Mouse (Mus musculus): ENCODE data around the gene Calm2. TPM values are rescaled to one million over a fixed set of nuclear protein-coding genes. Genes with fewer than 3 reads are reported as not detected.
A peak's percentile ranks its signal among the peaks of the same experiment; 100 is the strongest.

Calm2 gene
- polyA plus RNA-seq, 1 experiment from 2014 or later: 1,326 TPM

GRCm38 (mm10) chr17:87475356-87475755 lies 28.6 kb upstream of the Calm2 start:
- peak; percentile 70 for DNase-seq (ENCODE audit: low spot score, missing footprints)
- no peak overlapping the region for H3K4me3 ChIP-seq (ENCODE audit: low read depth, low read length)
- no peak overlapping the region for H3K27ac ChIP-seq (ENCODE audit: low read depth, low read length)
- no peaks in the 10 kb centered on the region for H3K36me3 ChIP-seq (ENCODE audit: control insufficient read depth, insufficient read depth, low read length)
- H3K4me1 ChIP-seq (ENCODE audit: control insufficient read depth, insufficient read depth, low read length): peaks cover 15% of the 10 kb centered on the region; the same call in 1 of the 2 replicates
- H3K4me2 ChIP-seq: no peak overlapping the region
- H3K9me3 ChIP-seq (ENCODE audit: control insufficient read depth, low read length): no peaks in the 10 kb centered on the region
- 65% methylated on average over 8 of the region's 8 CpGs for WGBS
- ATAC-seq (ENCODE audit: low FRiP score): no peak
- no peak overlapping the region for H3K9ac ChIP-seq (ENCODE audit: low read length)
- peaks cover 10% of the 10 kb centered on the region for H3K27me3 ChIP-seq (ENCODE audit: control insufficient read depth, insufficient read depth, low read length)

GRCm38 (mm10) chr17:87474501-87474795 lies 27.7 kb upstream of the Calm2 start:
- Histone ChIP-seq H3K4me2 (peak overlapping the region; percentile 66), H3K9me3 (ENCODE audit: control insufficient read depth, low read length) (no peaks in the 10 kb centered on the region), H3K4me1 (ENCODE audit: control insufficient read depth, insufficient read depth, low read length) (peaks cover 15% of the 10 kb centered on the region; the same call in 1 of the 2 replicates), H3K27me3 (ENCODE audit: control insufficient read depth, insufficient read depth, low read length) (peaks cover 10% of the 10 kb centered on the region), H3K36me3 (ENCODE audit: control insufficient read depth, insufficient read depth, low read length) (no peaks in the 10 kb centered on the region), H3K4me3 (ENCODE audit: low read depth, low read length) (peak overlapping the region; percentile 33), H3K27ac (ENCODE audit: low read depth, low read length) (no peak overlapping the region), H3K9ac (ENCODE audit: low read length) (peak overlapping the region; percentile 54)
- DNase-seq (ENCODE audit: low spot score, missing footprints): no peak
- no peak for ATAC-seq (ENCODE audit: low FRiP score)
- WGBS: 1% methylated on average over 7 of the region's 7 CpGs

DNA sequence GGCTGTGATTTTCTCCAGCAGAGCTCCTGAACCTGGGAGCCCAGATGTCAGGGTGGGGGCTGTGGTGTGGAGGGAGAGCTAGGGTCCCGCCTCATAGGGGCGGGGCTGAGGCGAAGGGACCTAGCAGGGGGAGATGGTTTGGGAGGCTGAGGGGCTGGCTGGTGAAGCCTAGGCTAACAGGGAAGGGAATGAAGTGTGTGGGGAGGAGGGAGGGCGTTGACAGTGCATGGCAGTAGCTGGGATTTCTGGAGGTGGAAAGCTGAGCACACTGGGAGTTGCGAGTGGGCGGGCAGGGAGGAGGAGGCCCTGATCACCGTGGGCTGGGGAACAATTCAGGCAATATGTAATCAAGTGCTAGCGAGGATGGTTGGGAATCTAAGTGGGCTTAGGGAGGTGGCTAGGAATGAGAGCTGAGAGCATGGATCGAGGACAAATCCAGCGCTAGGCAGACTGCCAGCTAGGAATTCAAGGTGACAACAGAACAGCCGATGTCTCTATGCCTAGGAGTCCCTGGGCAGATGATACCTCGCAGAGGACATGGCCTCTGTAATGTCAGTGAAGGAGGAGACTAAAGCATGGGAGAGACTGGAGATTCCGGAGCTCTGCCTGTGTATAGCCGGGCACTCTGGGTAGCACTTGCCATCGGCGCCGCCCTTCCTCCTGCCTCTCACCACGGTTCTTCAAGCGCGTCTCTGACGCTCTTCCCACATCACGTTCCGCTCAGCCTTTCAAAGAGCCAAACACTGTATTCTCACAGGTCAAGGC lies 27.2 kb upstream of the Calm2 start:
- no peaks in the 10 kb centered on the region for H3K36me3 ChIP-seq (ENCODE audit: control insufficient read depth, insufficient read depth, low read length)
- H3K4me2 ChIP-seq: peak overlapping the region; percentile 66
- H3K9me3 ChIP-seq (ENCODE audit: control insufficient read depth, low read length): no peaks in the 10 kb centered on the region
- peak overlapping the region; percentile 33 for H3K4me3 ChIP-seq (ENCODE audit: low read depth, low read length)
- peaks cover 10% of the 10 kb centered on the region for H3K27me3 ChIP-seq (ENCODE audit: control insufficient read depth, insufficient read depth, low read length)
- 2% methylated on average over 23 of the region's 23 CpGs for WGBS
- H3K9ac ChIP-seq (ENCODE audit: low read length): peak overlapping the region; percentile 54
- DNase-seq (ENCODE audit: low spot score, missing footprints): peak; percentile 95
- H3K4me1 ChIP-seq (ENCODE audit: control insufficient read depth, insufficient read depth, low read length): peaks cover 15% of the 10 kb centered on the region; the same call in 1 of the 2 replicates
- no peak overlapping the region for H3K27ac ChIP-seq (ENCODE audit: low read depth, low read length)
- peak; percentile 84 for ATAC-seq (ENCODE audit: low FRiP score)

DNA sequence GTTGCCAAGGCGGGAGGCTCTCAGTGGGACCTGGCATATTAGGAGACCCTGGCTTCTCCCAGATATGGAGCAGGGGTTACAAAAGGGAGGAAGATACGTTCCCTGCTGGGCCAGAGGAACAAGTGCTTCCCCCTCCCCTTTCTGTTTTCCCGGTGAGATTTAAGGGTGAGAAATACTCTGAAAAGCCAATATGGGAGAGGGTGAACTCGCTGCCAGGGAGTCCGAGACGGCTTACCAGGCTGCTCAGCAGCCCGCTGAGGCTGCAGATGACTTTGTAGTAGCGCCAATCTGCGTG lies 26.7 kb upstream of the Calm2 start:
- peaks cover 10% of the 10 kb centered on the region for H3K27me3 ChIP-seq (ENCODE audit: control insufficient read depth, insufficient read depth, low read length)
- peak overlapping the region; percentile 33; the same call in 1 of the 2 replicates for H3K4me3 ChIP-seq (ENCODE audit: low read depth, low read length)
- WGBS: 7% methylated on average over 9 of the region's 9 CpGs
- no peak for DNase-seq (ENCODE audit: low spot score, missing footprints)
- H3K27ac ChIP-seq (ENCODE audit: low read depth, low read length): no peak overlapping the region
- H3K9me3 ChIP-seq (ENCODE audit: control insufficient read depth, low read length): no peaks in the 10 kb centered on the region
- peak overlapping the region; percentile 66 for H3K4me2 ChIP-seq
- peaks cover 15% of the 10 kb centered on the region; the same call in 1 of the 2 replicates for H3K4me1 ChIP-seq (ENCODE audit: control insufficient read depth, insufficient read depth, low read length)
- peak overlapping the region; percentile 54 for H3K9ac ChIP-seq (ENCODE audit: low read length)
- H3K36me3 ChIP-seq (ENCODE audit: control insufficient read depth, insufficient read depth, low read length): no peaks in the 10 kb centered on the region
- ATAC-seq (ENCODE audit: low FRiP score): no peak

- ATAC-seq (ENCODE audit: low FRiP score) (no peak), DNase-seq (ENCODE audit: low spot score, missing footprints) (peak; percentile 82)
- H3K27me3 ChIP-seq (ENCODE audit: control insufficient read depth, insufficient read depth, low read length): peaks cover 10% of the 10 kb centered on the region
- H3K4me1 ChIP-seq (ENCODE audit: control insufficient read depth, insufficient read depth, low read length): peaks cover 15% of the 10 kb centered on the region; the same call in 1 of the 2 replicates
- no peak overlapping the region for H3K4me3 ChIP-seq (ENCODE audit: low read depth, low read length)
- no peak overlapping the region for H3K4me2 ChIP-seq
- no peaks in the 10 kb centered on the region for H3K36me3 ChIP-seq (ENCODE audit: control insufficient read depth, insufficient read depth, low read length)
- H3K9me3 ChIP-seq (ENCODE audit: control insufficient read depth, low read length): no peaks in the 10 kb centered on the region
- H3K27ac ChIP-seq (ENCODE audit: low read depth, low read length): no peak overlapping the region
- 59% methylated on average over 10 of the region's 10 CpGs for WGBS
- H3K9ac ChIP-seq (ENCODE audit: low read length): no peak overlapping the region
Measured at GRCm38 (mm10) chr17:87472879-87473278, 26.1 kb upstream of the Calm2 start.

DNA sequence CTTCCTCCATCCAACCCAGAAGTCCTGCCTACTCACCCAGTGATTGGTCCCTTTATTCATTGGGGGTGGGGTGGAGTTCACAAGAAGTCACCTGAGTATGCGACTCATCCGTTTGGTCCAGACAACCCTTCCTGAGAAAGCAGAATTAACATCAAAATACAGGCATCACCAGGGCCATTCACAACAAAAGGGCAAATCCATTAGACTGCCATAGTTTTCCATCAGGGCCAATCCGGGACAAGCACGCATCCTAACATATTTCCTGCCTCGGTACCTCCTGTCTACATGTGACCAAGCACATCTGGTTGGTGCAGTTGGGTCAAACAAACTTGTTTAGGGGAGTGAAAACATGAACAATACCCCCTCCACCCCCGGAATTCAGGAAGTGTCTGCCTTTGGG lies 24.9 kb upstream of the Calm2 start:
- H3K4me2 ChIP-seq: no peak overlapping the region
- H3K9ac ChIP-seq (ENCODE audit: low read length): no peak overlapping the region
- no peak overlapping the region for H3K4me3 ChIP-seq (ENCODE audit: low read depth, low read length)
- WGBS: 69% methylated on average over 6 of the region's 6 CpGs
- no peaks in the 10 kb centered on the region for H3K9me3 ChIP-seq (ENCODE audit: control insufficient read depth, low read length)
- ATAC-seq (ENCODE audit: low FRiP score): no peak
- H3K36me3 ChIP-seq (ENCODE audit: control insufficient read depth, insufficient read depth, low read length): no peaks in the 10 kb centered on the region
- peaks cover 10% of the 10 kb centered on the region for H3K27me3 ChIP-seq (ENCODE audit: control insufficient read depth, insufficient read depth, low read length)
- no peak overlapping the region for H3K27ac ChIP-seq (ENCODE audit: low read depth, low read length)
- peaks cover 15% of the 10 kb centered on the region; the same call in 1 of the 2 replicates for H3K4me1 ChIP-seq (ENCODE audit: control insufficient read depth, insufficient read depth, low read length)
- peak; percentile 56 for DNase-seq (ENCODE audit: low spot score, missing footprints)

DNA sequence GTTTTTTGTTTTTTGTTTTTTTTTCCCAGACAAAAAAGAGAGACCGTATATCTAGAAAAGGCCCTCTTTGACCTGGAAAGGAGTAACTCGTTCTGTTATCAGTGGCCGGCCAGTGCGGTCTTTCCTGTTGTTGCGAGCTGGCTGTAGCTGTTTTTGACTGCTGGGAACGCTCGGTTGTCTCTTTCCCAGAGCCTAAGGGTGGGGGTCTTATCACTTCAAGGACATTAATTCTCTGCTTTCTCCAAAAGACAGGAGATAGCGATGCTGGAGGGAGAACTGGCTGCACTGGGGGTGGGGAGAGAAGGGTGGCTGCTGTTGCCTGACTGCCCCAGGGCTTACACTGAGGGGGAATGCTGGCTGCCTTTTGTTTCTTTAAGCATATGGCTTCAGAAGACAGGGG lies 24.1 kb upstream of the Calm2 start:
- Histone ChIP-seq H3K4me2 (no peak overlapping the region), H3K9me3 (ENCODE audit: control insufficient read depth, low read length) (no peaks in the 10 kb centered on the region), H3K27me3 (ENCODE audit: control insufficient read depth, insufficient read depth, low read length) (peaks cover 10% of the 10 kb centered on the region), H3K27ac (ENCODE audit: low read depth, low read length) (no peak overlapping the region), H3K36me3 (ENCODE audit: control insufficient read depth, insufficient read depth, low read length) (no peaks in the 10 kb centered on the region), H3K4me1 (ENCODE audit: control insufficient read depth, insufficient read depth, low read length) (peaks cover 15% of the 10 kb centered on the region; the same call in 1 of the 2 replicates), H3K4me3 (ENCODE audit: low read depth, low read length) (no peak overlapping the region), H3K9ac (ENCODE audit: low read length) (no peak overlapping the region)
- no peak for ATAC-seq (ENCODE audit: low FRiP score)
- 76% methylated on average over 8 of the region's 8 CpGs for WGBS
- DNase-seq (ENCODE audit: low spot score, missing footprints): no peak

DNA sequence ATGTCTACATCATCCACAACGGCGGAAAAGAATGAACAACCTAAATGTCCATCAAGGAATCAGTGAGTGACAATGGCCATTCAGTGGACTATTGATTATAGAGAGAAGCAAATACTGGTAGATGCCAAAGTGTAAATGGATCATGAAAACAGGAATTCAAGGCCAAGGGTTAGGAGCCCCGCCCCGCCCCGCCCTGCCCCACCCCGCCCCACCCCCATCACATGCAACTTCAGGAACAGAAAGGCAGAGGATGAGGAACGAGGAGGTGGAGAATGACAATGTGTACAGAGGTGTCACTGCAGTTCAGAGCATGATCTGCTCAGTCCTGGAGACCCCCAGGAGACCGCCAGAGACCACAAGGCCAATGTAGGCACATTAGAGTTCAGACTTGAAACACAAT lies 23.5 kb upstream of the Calm2 start:
- H3K4me1 ChIP-seq (ENCODE audit: control insufficient read depth, insufficient read depth, low read length): peaks cover 15% of the 10 kb centered on the region; the same call in 1 of the 2 replicates
- H3K9ac ChIP-seq (ENCODE audit: low read length): no peak overlapping the region
- H3K4me2 ChIP-seq: no peak overlapping the region
- peaks cover 10% of the 10 kb centered on the region for H3K27me3 ChIP-seq (ENCODE audit: control insufficient read depth, insufficient read depth, low read length)
- H3K36me3 ChIP-seq (ENCODE audit: control insufficient read depth, insufficient read depth, low read length): no peaks in the 10 kb centered on the region
- no peak overlapping the region for H3K4me3 ChIP-seq (ENCODE audit: low read depth, low read length)
- no peak overlapping the region for H3K27ac ChIP-seq (ENCODE audit: low read depth, low read length)
- ATAC-seq (ENCODE audit: low FRiP score) (no peak), DNase-seq (ENCODE audit: low spot score, missing footprints) (no peak)
- no peaks in the 10 kb centered on the region for H3K9me3 ChIP-seq (ENCODE audit: control insufficient read depth, low read length)
- WGBS: 77% methylated on average over 8 of the region's 8 CpGs

GRCm38 (mm10) chr17:87469428-87469827 lies 22.7 kb upstream of the Calm2 start:
- ATAC-seq (ENCODE audit: low FRiP score) (no peak), DNase-seq (ENCODE audit: low spot score, missing footprints) (no peak)
- no peak overlapping the region for H3K27ac ChIP-seq (ENCODE audit: low read depth, low read length)
- no peak overlapping the region for H3K4me3 ChIP-seq (ENCODE audit: low read depth, low read length)
- H3K9me3 ChIP-seq (ENCODE audit: control insufficient read depth, low read length): no peaks in the 10 kb centered on the region
- 84% methylated on average over 8 of the region's 8 CpGs for WGBS
- H3K4me2 ChIP-seq: no peak overlapping the region
- H3K4me1 ChIP-seq (ENCODE audit: control insufficient read depth, insufficient read depth, low read length): peaks cover 12% of the 10 kb centered on the region; the same call in 1 of the 2 replicates
- peaks cover 6% of the 10 kb centered on the region; the same call in 1 of the 2 replicates for H3K27me3 ChIP-seq (ENCODE audit: control insufficient read depth, insufficient read depth, low read length)
- no peak overlapping the region for H3K9ac ChIP-seq (ENCODE audit: low read length)
- no peaks in the 10 kb centered on the region for H3K36me3 ChIP-seq (ENCODE audit: control insufficient read depth, insufficient read depth, low read length)
